Mouse (Mus musculus) heart, adult 18-20 months (tissue): ENCODE data around the gene Tmem110. TPM values are rescaled to one million over a fixed set of nuclear protein-coding genes. Genes with fewer than 3 reads are reported as not detected.

Experiments used
- DNase-seq, 2 experiments: peaks; one replicate each; pipeline ENCODE4 v3.0.0; 2021 to 2022; ENCODE audit warnings: mixed read lengths in 1 of 2
- long read RNA-seq, 2 experiments: library from polyadenylated mRNA; stranded (forward); transcript quantifications; one replicate each; pipeline ENCODE4 v2.0.0; 2021
- total RNA-seq, 2 experiments: library from RNA; stranded (reverse); gene quantifications; 2 replicates each; pipeline ENCODE4 v1.2.3; 2021

The Tmem110 gene
- total RNA-seq: 1 to 10 TPM; 6.0 to 8.5 TPM
- long read RNA-seq, experiment 1, transcript Tmem110-201 (8 exons, 3,742 nt): major isoform, 5 of 7 reads
- long read RNA-seq, experiment 1, partial matches to known transcripts: 0 of 7 reads
- long read RNA-seq, experiment 1, other reads (novel, unspliced or antisense): 2 of 7 reads
- long read RNA-seq, experiment 2, partial matches to known transcripts: 0 of 4 reads
- long read RNA-seq, experiment 2, other reads (novel, unspliced or antisense): 0 of 4 reads

GRCm38 (mm10) chr14:30825476-30826131 lies at the start of gene Tmem110:
TSS of gene Tmem110 (plus strand) at chr14:30825590.
- DNase-seq: peak; percentile 88 to 90

GRCm38 (mm10) chr14:30784614-30785013 lies 40.8 kb upstream of the Tmem110 start:
- no peak for DNase-seq

GRCm38 (mm10) chr14:30789471-30789870 lies 35.9 kb upstream of the Tmem110 start:
- DNase-seq: no peak

- DNase-seq: no peak
Observed at GRCm38 (mm10) chr14:30792871-30793270, 32.5 kb upstream of the Tmem110 start.

- DNase-seq: no peak
Observed at GRCm38 (mm10) chr14:30801756-30802155, 23.6 kb upstream of the Tmem110 start.

- DNase-seq: no peak
Observed at GRCm38 (mm10) chr14:30821136-30821535, 4.3 kb upstream of the Tmem110 start.

- no peak for DNase-seq
Observed at GRCm38 (mm10) chr14:30824456-30824995, 864 bp upstream of the Tmem110 start.

GRCm38 (mm10) chr14:30825021-30825475 lies 342 bp upstream of the Tmem110 start:
- DNase-seq: no peak

- no peak for DNase-seq
Observed at GRCm38 (mm10) chr14:30826174-30827140, 1.1 kb downstream of the Tmem110 start.

GRCm38 (mm10) chr14:30827480-30827879 lies 2.1 kb downstream of the Tmem110 start:
- no peak for DNase-seq

- peak; percentile 46 to 78 for DNase-seq
Observed at GRCm38 (mm10) chr14:30828077-30828476, 2.7 kb downstream of the Tmem110 start.

GRCm38 (mm10) chr14:30828635-30829460 lies 3.5 kb downstream of the Tmem110 start:
- DNase-seq: peak; percentile 78 to 89

GRCm38 (mm10) chr14:30837416-30837996 lies 12.1 kb downstream of the Tmem110 start:
- peak in 1 of 2 experiments; percentile 27 for DNase-seq

- no peak for DNase-seq
Observed at GRCm38 (mm10) chr14:30843701-30844100, 18.3 kb downstream of the Tmem110 start.

GRCm38 (mm10) chr14:30850504-30850903 lies 25.1 kb downstream of the Tmem110 start:
- DNase-seq: no peak

GRCm38 (mm10) chr14:30852325-30852724 lies 26.9 kb downstream of the Tmem110 start:
- DNase-seq: no peak

- peak in 1 of 2 experiments; percentile 66 for DNase-seq
Observed at GRCm38 (mm10) chr14:30855316-30855715, 29.9 kb downstream of the Tmem110 start.

- DNase-seq: no peak
Observed at GRCm38 (mm10) chr14:30856885-30857507, 31.6 kb downstream of the Tmem110 start.

- DNase-seq: no peak
Observed at GRCm38 (mm10) chr14:30857990-30858389, 32.6 kb downstream of the Tmem110 start.

- DNase-seq: no peak
Observed at GRCm38 (mm10) chr14:30861421-30862125, 36.2 kb downstream of the Tmem110 start.
